Mouse (Mus musculus) monocyte, adult 2 months (primary cell): Measurements from ENCODE around the gene Colgalt2.

Experiments used
- DNase-seq, 2 experiments: peaks; one replicate each; pipeline ENCODE4 v3.0.0; 2022; ENCODE audit warnings: low spot score in 2 of 2, low read depth in 1 of 2

Gene Colgalt2

GRCm38 (mm10) chr1:152476126-152476525, 76.5 kb downstream of the Colgalt2 start:
- no peak for DNase-seq

GRCm38 (mm10) chr1:152490842-152491241, 91.2 kb downstream of the Colgalt2 start:
- DNase-seq = no peak

- no peak for DNase-seq
Measured at GRCm38 (mm10) chr1:152492258-152492657, 92.6 kb downstream of the Colgalt2 start.

GRCm38 (mm10) chr1:152496831-152497230, 97.2 kb downstream of the Colgalt2 start:
- DNase-seq = no peak

GRCm38 (mm10) chr1:152497581-152497980, 98.0 kb downstream of the Colgalt2 start:
- DNase-seq = no peak

- no peak for DNase-seq
Measured at GRCm38 (mm10) chr1:152499802-152500201, 100.2 kb downstream of the Colgalt2 start.

GRCm38 (mm10) chr1:152506175-152506574, 106.5 kb downstream of the Colgalt2 start:
- no peak for DNase-seq

- no peak for DNase-seq
Measured at GRCm38 (mm10) chr1:152506726-152507125, 107.1 kb downstream of the Colgalt2 start.

- no peak for DNase-seq
Measured at GRCm38 (mm10) chr1:152508481-152509220, 109.0 kb downstream of the Colgalt2 start.

GRCm38 (mm10) chr1:152511237-152511636, 111.6 kb downstream of the Colgalt2 start:
- peak in 1 of 2 experiments; percentile 18 for DNase-seq

- DNase-seq = no peak
Measured at GRCm38 (mm10) chr1:152514256-152514655, 114.6 kb downstream of the Colgalt2 start.

- DNase-seq = no peak
Measured at GRCm38 (mm10) chr1:152517057-152517570, 117.5 kb downstream of the Colgalt2 start.

GRCm38 (mm10) chr1:152518971-152519370, 119.3 kb downstream of the Colgalt2 start:
- DNase-seq = no peak

GRCm38 (mm10) chr1:152520798-152521575, 121.4 kb downstream of the Colgalt2 start:
- DNase-seq = no peak

GRCm38 (mm10) chr1:152522226-152522625, 122.6 kb downstream of the Colgalt2 start:
- DNase-seq = no peak

- DNase-seq = no peak
Measured at GRCm38 (mm10) chr1:152523292-152523691, 123.7 kb downstream of the Colgalt2 start.

- no peak for DNase-seq
Measured at GRCm38 (mm10) chr1:152524098-152524892, 124.7 kb downstream of the Colgalt2 start.

GRCm38 (mm10) chr1:152524987-152525648, 125.5 kb downstream of the Colgalt2 start:
- DNase-seq = peak; percentile 33 to 52

GRCm38 (mm10) chr1:152526154-152526553, 126.5 kb downstream of the Colgalt2 start:
- DNase-seq = no peak

- DNase-seq = no peak
Measured at GRCm38 (mm10) chr1:152528214-152528613, 128.6 kb downstream of the Colgalt2 start.

- peak; percentile 42 to 56 for DNase-seq
Measured at GRCm38 (mm10) chr1:152528778-152529177, 129.1 kb downstream of the Colgalt2 start.
